Mouse (Mus musculus) MEL (cell line): ENCODE measurements at regions not wholly inside any gene's neighbourhood (a gene's known extent, or its start where the extent isn't known, plus 50 kb on each side); places are given as distances from the start of the nearest gene placed in this dataset.

Source experiments
- CTCF ChIP-seq, 3 experiments: IDR thresholded peaks in 2 of 3; conservative IDR thresholded peaks in 1 of 3; 2 replicates each; pipeline ENCODE4 v1.5.1; 2011 to 2012; ENCODE audit warnings: low read length in 3 of 3, low read depth in 2 of 3, mild to moderate bottlenecking in 2 of 3, improper control_type of control experiment in 1 of 3, inconsistent platforms in 1 of 3, mixed read lengths in 1 of 3, moderate library complexity in 1 of 3; ENCODE audit not compliant: control insufficient read depth in 1 of 3, insufficient read depth in 1 of 3, poor library complexity in 1 of 3, severe bottlenecking in 1 of 3
- POLR2A ChIP-seq, 2 experiments: IDR thresholded peaks; 2 replicates each; pipeline ENCODE4 v1.6.1; 2011 to 2012; ENCODE audit warnings: low read length in 2 of 2, mild to moderate bottlenecking in 2 of 2, control low read depth in 1 of 2, improper control_type of control experiment in 1 of 2, low read depth in 1 of 2, moderate library complexity in 1 of 2; ENCODE audit not compliant: control insufficient read depth in 1 of 2, insufficient read depth in 1 of 2, poor library complexity in 1 of 2
- SIN3A ChIP-seq: IDR thresholded peaks from 2 replicates; pipeline ENCODE4 v1.6.1; 2012; ENCODE audit warnings: low read length, improper control_type of control experiment, inconsistent platforms
- TAL1 ChIP-seq: IDR thresholded peaks from 2 replicates; pipeline ENCODE4 v1.6.1; 2012; ENCODE audit warnings: mild to moderate bottlenecking, inconsistent platforms, low read length, moderate library complexity, mixed read lengths
- TBP ChIP-seq: IDR thresholded peaks from 2 replicates; pipeline ENCODE4 v1.8.0; 2011; ENCODE audit warnings: low read depth, low read length, improper control_type of control experiment

- no peak for TF ChIP-seq CTCF (IDR thresholded peaks at IDR 0.05 in 2 of 3, conservative IDR thresholded peaks at IDR 0.05 in 1 of 3; ENCODE audit: control insufficient read depth in 1 of 3, insufficient read depth in 1 of 3, low read depth in 2 of 3, low read length in 3 of 3, poor library complexity in 1 of 3, severe bottlenecking in 1 of 3)
- peak in 1 of 2 experiments; percentile 37; a peak in 1 of 4 replicates for TF ChIP-seq POLR2A (IDR thresholded peaks at IDR 0.05; ENCODE audit: control insufficient read depth in 1 of 2, insufficient read depth in 1 of 2, low read depth in 1 of 2, low read length in 2 of 2, poor library complexity in 1 of 2)
- no peak for TF ChIP-seq TBP
- peak; percentile 87 for TF ChIP-seq SIN3A
- TF ChIP-seq TAL1: no peak
These were observed 51.5 kb upstream of the Armc2 start for GRCm38 (mm10) chr10:42069751-42070150.
